Mouse (Mus musculus): ENCODE data around the gene Tbc1d30.
A peak's percentile ranks its signal among the peaks of the same experiment; 100 is the strongest.
"Not testable (repeated sequence)": the region's sequence is repeated elsewhere in the genome, so short reads cannot be mapped to it uniquely, and the experiment has no call there.

The Tbc1d30 gene

GRCm38 (mm10) chr10:121365781-121366272, 14.7 kb upstream of the Tbc1d30 start:
- DNase-seq (ENCODE audit: inconsistent age in 2 of 2, low spot score in 1 of 2): peak; percentile 57 to 87

GRCm38 (mm10) chr10:121364801-121365564, 13.9 kb upstream of the Tbc1d30 start, which contains the start of gene Gns:
Gns (plus strand) TSS chr10:121365090.
- DNase-seq (ENCODE audit: inconsistent age in 2 of 2, low spot score in 1 of 2): peak; percentile 87 to 95

- DNase-seq (ENCODE audit: inconsistent age in 2 of 2, low spot score in 1 of 2): no peak
These were observed 13.2 kb upstream of the Tbc1d30 start for GRCm38 (mm10) chr10:121364306-121364705.

- no peak for DNase-seq (ENCODE audit: inconsistent age in 2 of 2, low spot score in 1 of 2)
These were observed 12.1 kb upstream of the Tbc1d30 start for GRCm38 (mm10) chr10:121363201-121363600.

- no peak for DNase-seq (ENCODE audit: inconsistent age in 2 of 2, low spot score in 1 of 2)
These were observed 9.3 kb upstream of the Tbc1d30 start for GRCm38 (mm10) chr10:121360358-121360757.

- DNase-seq (ENCODE audit: inconsistent age in 2 of 2, low spot score in 1 of 2): no peak
These were observed 713 bp upstream of the Tbc1d30 start for GRCm38 (mm10) chr10:121351692-121352290.

- DNase-seq (ENCODE audit: inconsistent age in 2 of 2, low spot score in 1 of 2): peak in 1 of 2 experiments; percentile 74
These were observed 567 bp downstream of the Tbc1d30 start for GRCm38 (mm10) chr10:121350357-121351065.

- DNase-seq (ENCODE audit: inconsistent age in 2 of 2, low spot score in 1 of 2): no peak
These were observed 1.8 kb downstream of the Tbc1d30 start for GRCm38 (mm10) chr10:121349244-121349643.

- no peak for DNase-seq (ENCODE audit: inconsistent age in 2 of 2, low spot score in 1 of 2)
These were observed 7.2 kb downstream of the Tbc1d30 start for GRCm38 (mm10) chr10:121343867-121344266.

- DNase-seq (ENCODE audit: inconsistent age in 2 of 2, low spot score in 1 of 2): no peak
These were observed 8.8 kb downstream of the Tbc1d30 start for GRCm38 (mm10) chr10:121342260-121342659.

GRCm38 (mm10) chr10:121340754-121341593, 10.1 kb downstream of the Tbc1d30 start:
- DNase-seq (ENCODE audit: inconsistent age in 2 of 2, low spot score in 1 of 2): no peak

- DNase-seq (ENCODE audit: inconsistent age in 2 of 2, low spot score in 1 of 2): not testable (repeated sequence)
These were observed 14.5 kb downstream of the Tbc1d30 start for GRCm38 (mm10) chr10:121336536-121336935.

GRCm38 (mm10) chr10:121334576-121334975, 16.5 kb downstream of the Tbc1d30 start:
- DNase-seq (ENCODE audit: inconsistent age in 2 of 2, low spot score in 1 of 2): peak; percentile 64 to 89

GRCm38 (mm10) chr10:121330940-121331339, 20.1 kb downstream of the Tbc1d30 start:
- DNase-seq (ENCODE audit: inconsistent age in 2 of 2, low spot score in 1 of 2): peak; percentile 54 to 90

- no peak for DNase-seq (ENCODE audit: inconsistent age in 2 of 2, low spot score in 1 of 2)
These were observed 21.5 kb downstream of the Tbc1d30 start for GRCm38 (mm10) chr10:121329586-121329985.

- DNase-seq (ENCODE audit: inconsistent age in 2 of 2, low spot score in 1 of 2): no peak
These were observed 24.9 kb downstream of the Tbc1d30 start for GRCm38 (mm10) chr10:121326167-121326566.

- no peak for DNase-seq (ENCODE audit: inconsistent age in 2 of 2, low spot score in 1 of 2)
These were observed 27.6 kb downstream of the Tbc1d30 start for GRCm38 (mm10) chr10:121323493-121323892.

- peak in 1 of 2 experiments; percentile 50 for DNase-seq (ENCODE audit: inconsistent age in 2 of 2, low spot score in 1 of 2)
These were observed 32.6 kb downstream of the Tbc1d30 start for GRCm38 (mm10) chr10:121318397-121318950.

- DNase-seq (ENCODE audit: inconsistent age in 2 of 2, low spot score in 1 of 2): no peak
These were observed 34.7 kb downstream of the Tbc1d30 start for GRCm38 (mm10) chr10:121316361-121316760.
